Mouse (Mus musculus): ENCODE data around the gene Mnx1.

DNA sequence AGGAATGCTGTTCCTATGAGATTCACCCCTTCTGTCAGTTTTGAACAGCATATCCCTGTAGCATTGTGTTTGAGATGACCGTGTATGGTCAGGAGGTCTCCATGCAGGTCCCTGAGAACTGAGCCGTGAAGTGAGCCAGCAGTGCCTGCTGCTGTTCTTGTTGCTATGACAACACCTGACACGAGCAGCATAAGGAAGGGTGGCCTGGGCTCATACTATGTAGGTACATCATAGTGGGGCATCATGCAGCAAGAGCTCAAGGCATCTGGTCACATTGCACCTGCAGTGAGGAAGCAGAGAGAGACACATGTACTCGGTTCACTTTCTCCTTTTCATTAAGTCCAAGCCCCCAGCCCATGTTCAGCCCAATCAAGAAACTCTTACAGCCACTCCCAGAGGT, 25.9 kb downstream of the Mnx1 start:
- TF ChIP-seq POLR2A (IDR thresholded peaks at IDR 0.05; ENCODE audit: borderline replicate concordance, extremely low read depth, insufficient read depth, insufficient read length, poor library complexity, severe bottlenecking) (no peak), CTCF (IDR thresholded peaks at IDR 0.05; ENCODE audit: borderline replicate concordance, extremely low read depth, insufficient read depth, insufficient read length) (no peak)
